Mouse (Mus musculus) ES-Bruce4 (cell line): ENCODE results near the gene Them4. TPM values are rescaled to one million over a fixed set of nuclear protein-coding genes. Genes with fewer than 3 reads are reported as not detected.

ENCODE experiments used
- H3K27ac ChIP-seq: 2 replicates; pipeline ENCODE4 v1.5.1; 2012; ENCODE audit warnings: low read length, inconsistent platforms; ENCODE audit not compliant: insufficient read depth
- H3K27me3 ChIP-seq: 2 replicates; pipeline ENCODE4 v1.6.1; 2012; ENCODE audit warnings: mild to moderate bottlenecking, low read length, inconsistent platforms; ENCODE audit not compliant: control insufficient read depth, poor library complexity, insufficient read depth, severe bottlenecking
- H3K36me3 ChIP-seq: 2 replicates; pipeline ENCODE4 v1.6.1; 2012; ENCODE audit warnings: inconsistent platforms, mild to moderate bottlenecking, low read length, moderate library complexity; ENCODE audit not compliant: control insufficient read depth, poor library complexity, insufficient read depth, severe bottlenecking
- H3K4me1 ChIP-seq: one replicate; pipeline ENCODE4 v1.8.1; 2011; ENCODE audit warnings: low read length; ENCODE audit not compliant: control insufficient read depth, insufficient read depth
- H3K4me3 ChIP-seq: 2 replicates; pipeline ENCODE4 v1.5.1; 2011; ENCODE audit warnings: low read depth, mild to moderate bottlenecking, low read length
- H3K9ac ChIP-seq: 2 replicates; pipeline ENCODE4 v1.6.1; 2012; ENCODE audit warnings: low read depth, mild to moderate bottlenecking, inconsistent platforms; ENCODE audit not compliant: poor library complexity, severe bottlenecking
- H3K9me3 ChIP-seq: replicated peaks from 2 replicates; pipeline ENCODE4 v1.6.1; 2012; ENCODE audit warnings: mild to moderate bottlenecking, low read length, inconsistent platforms; ENCODE audit not compliant: control insufficient read depth, poor library complexity, insufficient read depth, severe bottlenecking
- CTCF ChIP-seq: IDR thresholded peaks from one replicate; pipeline ENCODE4 v1.8.1; 2011; ENCODE audit warnings: low read depth, low read length
- EP300 ChIP-seq: IDR thresholded peaks from 2 replicates; pipeline ENCODE4 v1.6.1; 2011; ENCODE audit warnings: low read depth, low read length; ENCODE audit not compliant: insufficient read depth
- POLR2A ChIP-seq: IDR thresholded peaks from one replicate; pipeline ENCODE4 v1.8.1; 2011; ENCODE audit warnings: low read length; ENCODE audit not compliant: insufficient read depth
- polyA plus RNA-seq: library from polyadenylated mRNA; stranded (reverse); fragments of >200 nt; gene quantifications from 2 replicates; pipeline ENCODE4 v1.2.4, GENCODE M21; 2011; ENCODE audit warnings: low read depth; ENCODE audit not compliant: missing spikeins, insufficient read depth, insufficient read length

The Them4 gene
- polyA plus RNA-seq, 1 experiment, result 5.3 TPM

DNA sequence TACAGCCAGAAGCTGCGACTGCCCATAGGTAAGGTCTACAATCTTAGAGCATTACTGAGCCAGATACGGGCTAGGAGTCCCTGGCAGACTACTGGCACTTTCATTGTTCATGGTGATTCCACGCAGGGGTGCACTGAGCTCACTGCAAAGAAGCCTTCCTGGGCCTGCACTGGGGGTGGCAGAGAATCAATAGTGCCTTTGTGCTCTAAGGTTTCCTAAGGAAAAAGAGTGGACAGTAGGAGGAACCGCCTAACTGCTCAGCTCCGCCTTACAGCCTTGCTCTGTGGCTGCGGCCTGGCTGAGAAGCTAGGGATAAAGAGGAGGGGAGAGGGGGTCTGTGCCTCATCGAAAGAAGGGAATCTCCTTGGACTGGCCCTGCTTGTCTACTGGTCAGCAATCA, 52.2 kb downstream of the Them4 start, which contains the start of gene C2cd4d:
Gene C2cd4d, plus strand, starts transcription at position 301 of the 400 bp plus-strand sequence.
- H3K27ac ChIP-seq, result no peak within 1 kb of the TSS

DNA sequence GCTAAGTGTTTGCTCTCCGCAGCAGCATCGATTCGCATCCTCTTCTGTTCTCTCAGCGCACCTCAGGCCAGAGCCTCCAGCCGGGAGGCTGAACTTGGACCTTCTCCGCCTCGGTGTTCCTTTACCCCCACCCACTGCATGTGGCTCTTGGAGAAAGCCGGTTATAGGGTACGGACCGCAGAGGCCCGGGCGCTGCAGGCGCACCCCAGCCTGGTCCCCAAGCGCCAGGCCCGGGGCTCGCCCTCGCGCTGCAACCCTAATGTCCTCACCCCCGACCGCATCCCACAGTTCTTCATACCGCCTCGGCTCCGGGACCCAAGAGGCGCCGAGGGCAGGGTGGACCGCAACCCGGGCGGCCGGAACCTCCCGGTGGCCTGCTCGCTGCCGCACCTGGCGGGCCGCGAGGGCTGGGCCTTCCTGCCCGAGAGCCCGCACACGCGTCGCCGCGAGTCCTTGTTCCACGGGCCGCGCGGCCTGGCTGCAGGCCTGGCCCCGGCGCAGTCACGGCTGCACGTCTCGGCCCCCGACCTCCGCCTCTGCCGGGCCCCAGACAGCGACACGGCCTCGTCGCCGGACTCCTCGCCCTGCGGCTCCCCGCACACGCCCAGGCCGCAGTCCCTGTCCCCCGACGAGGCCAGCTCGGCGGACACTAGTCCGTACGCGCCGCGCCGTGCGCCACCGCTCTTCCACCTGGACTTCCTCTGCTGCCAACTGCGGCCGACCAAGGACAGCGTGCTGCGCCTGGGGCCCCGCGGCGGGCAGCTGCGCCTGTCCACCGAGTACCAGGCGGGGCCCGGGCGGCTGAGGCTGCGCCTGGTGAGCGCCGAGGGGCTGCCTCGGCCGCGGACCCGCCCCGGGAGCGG, 53.6 kb downstream of the Them4 start:
- Histone ChIP-seq H3K4me3 (peak overlapping the region; percentile 74), H3K9ac (peak overlapping the region; percentile 79), H3K36me3 (no peaks in the 10 kb centered on the region), H3K9me3 (no peaks in the 10 kb centered on the region), H3K27ac (no peak overlapping the region), H3K27me3 (peaks cover 11% of the 10 kb centered on the region), H3K4me1 (no peaks in the 10 kb centered on the region)
- TF ChIP-seq CTCF (no peak), EP300 (no peak), POLR2A (no peak)

More for the DNA sequence above, 52.2 kb downstream of the Them4 start, which contains the start of gene C2cd4d:
- Histone ChIP-seq H3K27me3 (peaks cover 11% of the 10 kb centered on the region), H3K36me3 (no peaks in the 10 kb centered on the region), H3K4me3 (peak within 1 kb of the TSS; percentile 74), H3K9me3 (no peaks in the 10 kb centered on the region), H3K9ac (peak within 1 kb of the TSS; percentile 79; the same call in 1 of the 2 replicates), H3K4me1 (no peaks in the 10 kb centered on the region)
- TF ChIP-seq EP300, result no peak
- TF ChIP-seq POLR2A, result no peak
- no peak for TF ChIP-seq CTCF

DNA sequence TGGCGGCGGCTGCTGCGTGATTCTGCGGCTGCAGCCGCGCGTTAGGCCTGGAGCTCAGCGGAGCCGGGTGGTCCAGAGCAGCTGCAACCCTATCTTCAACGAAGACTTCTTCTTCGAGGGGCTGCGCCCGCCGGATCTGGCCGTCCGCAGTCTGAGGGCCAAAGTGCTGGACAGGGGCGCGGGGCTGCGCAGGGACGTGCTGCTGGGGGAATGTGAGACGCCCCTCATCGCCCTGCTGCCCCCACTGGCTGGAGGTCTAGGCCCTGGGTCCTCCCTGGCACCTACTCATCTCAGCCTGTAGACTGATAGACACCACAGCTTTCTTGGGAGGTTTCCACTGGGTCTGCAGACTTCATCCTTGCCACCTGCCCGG, 54.3 kb downstream of the Them4 start:
- no peak for TF ChIP-seq CTCF
- TF ChIP-seq EP300, result no peak
- no peak for TF ChIP-seq POLR2A
- Histone ChIP-seq H3K4me3 (peak overlapping the region; percentile 74), H3K4me1 (no peaks in the 10 kb centered on the region), H3K9ac (peak overlapping the region; percentile 79), H3K9me3 (no peaks in the 10 kb centered on the region), H3K36me3 (no peaks in the 10 kb centered on the region), H3K27me3 (peaks cover 11% of the 10 kb centered on the region), H3K27ac (no peak overlapping the region)

DNA sequence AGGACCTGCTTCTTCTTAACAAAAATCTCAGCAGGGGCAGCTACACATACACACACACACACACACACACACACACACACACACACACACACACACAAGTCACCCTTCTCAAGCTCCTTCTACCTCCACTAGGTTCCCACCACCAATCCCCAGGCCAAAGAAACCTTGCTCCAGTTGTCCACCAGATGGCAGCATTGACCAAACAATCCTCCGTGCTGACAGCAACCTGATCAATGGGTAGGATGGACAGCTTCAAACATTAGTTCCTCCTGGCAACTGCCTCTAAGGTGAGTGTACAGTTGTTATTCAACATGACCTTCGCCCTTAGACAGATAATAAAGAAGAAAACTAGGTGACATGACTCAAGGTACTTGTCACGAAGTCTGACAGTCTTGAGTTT, 56.9 kb downstream of the Them4 start:
- Histone ChIP-seq H3K9ac (no peak overlapping the region), H3K27ac (no peak overlapping the region), H3K36me3 (no peaks in the 10 kb centered on the region), H3K27me3 (peaks cover 11% of the 10 kb centered on the region), H3K4me1 (peaks cover 1% of the 10 kb centered on the region), H3K4me3 (no peak overlapping the region), H3K9me3 (no peaks in the 10 kb centered on the region)
- no peak for TF ChIP-seq EP300
- TF ChIP-seq CTCF, result peak; percentile 85
- TF ChIP-seq POLR2A, result no peak

DNA sequence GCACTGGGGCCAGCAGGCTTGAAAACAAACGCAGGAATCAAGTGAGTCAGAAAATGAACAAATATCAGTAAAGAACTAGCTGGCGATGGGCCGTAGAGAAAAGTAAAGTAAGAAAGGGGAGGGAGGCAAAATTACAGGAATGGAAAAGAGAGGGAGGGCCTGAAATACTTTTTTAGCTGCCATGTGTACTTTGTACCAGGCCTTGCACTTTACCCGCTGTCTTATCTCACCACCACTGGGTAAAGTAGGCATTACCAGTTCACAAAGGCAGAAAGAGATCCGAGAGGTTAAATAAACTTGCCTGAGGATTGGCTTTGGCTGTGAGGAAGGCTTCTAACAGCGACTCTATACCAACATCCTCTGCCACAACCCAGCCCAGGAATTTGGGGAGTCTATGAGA, 57.6 kb downstream of the Them4 start:
- Histone ChIP-seq H3K9me3 (no peaks in the 10 kb centered on the region), H3K27ac (no peak overlapping the region), H3K9ac (no peak overlapping the region), H3K4me3 (no peak overlapping the region), H3K4me1 (peaks cover 1% of the 10 kb centered on the region), H3K27me3 (peaks cover 11% of the 10 kb centered on the region), H3K36me3 (no peaks in the 10 kb centered on the region)
- TF ChIP-seq POLR2A (no peak), CTCF (no peak), EP300 (no peak)

DNA sequence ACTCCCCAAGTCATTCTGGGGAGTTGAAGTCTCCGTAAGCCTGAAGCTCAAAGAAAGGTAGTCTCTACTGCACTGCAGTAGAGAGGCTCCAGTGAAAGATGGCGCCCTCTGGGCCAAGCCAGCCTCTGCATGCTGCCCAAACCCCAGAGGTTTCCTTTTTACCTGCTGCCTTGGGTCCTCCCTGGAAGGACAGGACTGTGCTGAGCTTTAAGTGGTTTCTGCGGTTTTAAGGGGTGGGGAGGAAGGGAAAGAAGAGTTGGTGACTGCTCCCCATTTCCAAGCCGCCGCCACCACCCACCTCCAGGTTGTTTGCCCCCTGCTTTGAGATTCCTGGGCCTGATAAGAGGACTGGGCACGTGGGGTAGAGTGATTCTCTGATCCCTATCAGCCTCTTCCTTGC, 58.7 kb downstream of the Them4 start:
- no peak overlapping the region for H3K4me3 ChIP-seq
- H3K9me3 ChIP-seq, result no peaks in the 10 kb centered on the region
- H3K4me1 ChIP-seq, result peaks cover 1% of the 10 kb centered on the region
- TF ChIP-seq EP300 (no peak), CTCF (no peak), POLR2A (no peak)
- H3K9ac ChIP-seq, result no peak overlapping the region
- peaks cover 9% of the 10 kb centered on the region for H3K27me3 ChIP-seq
- no peaks in the 10 kb centered on the region for H3K36me3 ChIP-seq
- H3K27ac ChIP-seq, result no peak overlapping the region
